Comparison of ENCODE assay signal across 22 mouse cellular contexts in the genomic region with DNA sequence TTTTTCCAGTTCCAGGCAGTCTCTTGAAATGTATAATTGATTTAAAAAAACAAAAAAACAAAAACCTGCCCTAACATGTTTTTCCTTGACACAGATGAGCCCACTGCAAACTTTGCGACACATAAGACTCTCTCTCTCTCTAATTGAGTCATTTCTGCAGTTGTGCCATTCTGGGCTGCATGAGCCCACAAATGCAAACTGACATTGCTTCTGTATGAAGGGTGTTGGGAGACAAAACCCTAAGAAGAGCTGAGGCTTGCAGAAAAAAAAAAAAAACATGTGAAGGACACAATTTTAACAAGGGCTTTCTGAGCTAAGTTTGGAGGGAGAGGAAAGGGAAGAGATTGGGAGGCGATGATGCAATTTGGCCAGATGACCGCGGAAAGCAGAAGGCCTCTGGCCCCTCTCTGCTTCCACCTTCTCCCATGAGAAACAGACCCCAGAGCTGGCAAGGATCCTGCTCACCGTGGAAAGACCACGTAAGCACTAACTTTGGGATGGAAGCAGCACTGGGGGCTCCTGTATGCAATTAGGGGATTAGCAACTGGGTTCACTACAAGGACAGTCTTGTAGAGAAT.
DNase-seq lines count a peak whose midpoint lies in the region; ATAC-seq and TF ChIP-seq lines count a peak whose summit lies in the region.
"Had no signal": no experiment of that assay in that cellular context is flagged by ENCODE, and none has a peak within 500 bp of the region (broad histone marks: within the 10 kb centered on the region; RNA-seq: fewer than 3 reads in every experiment).

No protein-coding gene starts in this region.

- no peak overlapping the region for H3K4me2 ChIP-seq in heart, embryonic 12.5 days
- no peak overlapping the region for H3K4me2 ChIP-seq in liver, postnatal 0 days (ENCODE audit: low read depth, low read length)
- H3K4me2 ChIP-seq: embryonic facial prominence, embryonic 13.5 days; heart, embryonic 15.5 days; hindbrain, embryonic 13.5 days; limb, embryonic 12.5 days; liver, embryonic 15.5 days; midbrain, embryonic 15.5 days had no signal

- H3K27ac ChIP-seq in heart, adult 2 months, result no peak overlapping the region
- no peak overlapping the region for H3K27ac ChIP-seq in heart, embryonic 12.5 days (ENCODE audit: poor library complexity, severe bottlenecking)
- H3K27ac ChIP-seq in liver, postnatal 0 days (ENCODE audit: low read depth), result no peak overlapping the region
- peak overlapping the region; percentile 94 for H3K27ac ChIP-seq in macrophage
- H3K27ac ChIP-seq: embryonic facial prominence, embryonic 13.5 days; heart, embryonic 15.5 days; hindbrain, embryonic 13.5 days; limb, embryonic 12.5 days; liver, embryonic 15.5 days; midbrain, embryonic 15.5 days had no signal

- intact Hi-C loops in heart, adult 2 months (cut with DNase I), result no loop called here

- no peaks in the 10 kb centered on the region for H3K9me3 ChIP-seq in heart, embryonic 12.5 days (replicated peaks)
- no peaks in the 10 kb centered on the region for H3K9me3 ChIP-seq in liver, postnatal 0 days (ENCODE audit: low read length)
- H3K9me3 ChIP-seq: embryonic facial prominence, embryonic 13.5 days; heart, embryonic 15.5 days; hindbrain, embryonic 13.5 days; limb, embryonic 12.5 days; liver, embryonic 15.5 days; midbrain, embryonic 15.5 days had no signal

- TF ChIP-seq CTCF in heart, adult 2 months (IDR thresholded peaks at IDR 0.05), result no peak
- TF ChIP-seq CTCF in liver, postnatal 0 days (IDR thresholded peaks at IDR 0.05; ENCODE audit: low read depth), result no peak

- ATAC-seq in heart, embryonic 12.5 days (ENCODE audit: insufficient number of reproducible peaks, low FRiP score), result no peak
- ATAC-seq in liver, postnatal 0 days, result no peak
- ATAC-seq: forebrain, embryonic 16.5 days; inflammation-experienced regulatory T-cells, adult 6 months; lung, postnatal 0 days; midbrain, embryonic 15.5 days had no signal

- TF ChIP-seq POLR2A in heart, adult 2 months (IDR thresholded peaks at IDR 0.05; ENCODE audit: insufficient read depth, low read depth, low read length), result no peak

- 49% methylated on average over 6 of the region's 6 CpGs for WGBS in heart, adult 2 months
- 68% methylated on average over 6 of the region's 6 CpGs for WGBS in heart, embryonic 12.5 days
- WGBS in liver, postnatal 0 days (ENCODE audit: insufficient replicate concordance), result 52% methylated on average over 6 of the region's 6 CpGs
- WGBS in macrophage (ENCODE audit: missing documents), result 7% methylated on average over 6 of the region's 6 CpGs

- H3K4me3 ChIP-seq in heart, adult 2 months, result no peak overlapping the region
- H3K4me3 ChIP-seq in heart, embryonic 12.5 days, result no peak overlapping the region
- H3K4me3 ChIP-seq in liver, postnatal 0 days (ENCODE audit: low read depth, low read length), result no peak overlapping the region
- no peak overlapping the region for H3K4me3 ChIP-seq in macrophage (ENCODE audit: inconsistent target)
- H3K4me3 ChIP-seq: embryonic facial prominence, embryonic 13.5 days; heart, embryonic 15.5 days; hindbrain, embryonic 13.5 days; limb, embryonic 12.5 days; liver, embryonic 15.5 days; megakaryocyte, embryonic 14.5 days; midbrain, embryonic 15.5 days had no signal

- no peak for TF ChIP-seq EP300 in heart, adult 2 months (IDR thresholded peaks at IDR 0.05; ENCODE audit: insufficient read depth, low read depth, low read length)
- 0 out of 2 replicates have a peak, but pooled peaks have one; percentile 29 for TF ChIP-seq EP300 in liver, postnatal 0 days (IDR thresholded peaks at IDR 0.05; ENCODE audit: low read depth)

- H3K27me3 ChIP-seq in heart, adult 2 months (ENCODE audit: control insufficient read depth, insufficient read depth, low read length), result no peaks in the 10 kb centered on the region
- H3K27me3 ChIP-seq in heart, embryonic 12.5 days (replicated peaks), result no peaks in the 10 kb centered on the region
- H3K27me3 ChIP-seq in liver, postnatal 0 days (ENCODE audit: insufficient read depth, low read length), result no peaks in the 10 kb centered on the region
- H3K27me3 ChIP-seq: embryonic facial prominence, embryonic 13.5 days; heart, embryonic 15.5 days; hindbrain, embryonic 13.5 days; limb, embryonic 12.5 days; liver, embryonic 15.5 days; megakaryocyte, embryonic 14.5 days; midbrain, embryonic 15.5 days had no signal

- no peaks in the 10 kb centered on the region for H3K4me1 ChIP-seq in heart, adult 2 months (ENCODE audit: control insufficient read depth, insufficient read depth, low read length)
- H3K4me1 ChIP-seq in heart, embryonic 12.5 days (replicated peaks), result 0 out of 2 replicates have a peak, but pooled peaks cover 5% of the 10 kb centered on the region
- H3K4me1 ChIP-seq in liver, postnatal 0 days (ENCODE audit: insufficient read depth), result no peaks in the 10 kb centered on the region
- H3K4me1 ChIP-seq: embryonic facial prominence, embryonic 13.5 days; heart, embryonic 15.5 days; hindbrain, embryonic 13.5 days; liver, embryonic 15.5 days; megakaryocyte, embryonic 14.5 days; midbrain, embryonic 15.5 days had no signal

- peak; percentile 3 for DNase-seq in adrenal gland, adult 2 months
- DNase-seq in adrenal gland, postnatal 36 days, result no peak
- peak; percentile 37 to 54 for DNase-seq in heart, adult 2 months
- DNase-seq in liver, postnatal 0 days, result peak; percentile 30
- DNase-seq in liver, result no peak
- DNase-seq in c-Kit-positive CD71-positive TER-119-positive erythroid progenitor cells, embryonic 14.5 days (ENCODE audit: low spot score), result no peak
- DNase-seq: adrenal gland, postnatal 10 days; cerebellum, adult 2 months; kidney, adult 8-10 months; kidney, postnatal 14 days had no signal

- no peaks in the 10 kb centered on the region for H3K36me3 ChIP-seq in heart, adult 2 months (ENCODE audit: control insufficient read depth, insufficient read depth, low read length)
- H3K36me3 ChIP-seq in heart, embryonic 12.5 days, result no peaks in the 10 kb centered on the region
- no peaks in the 10 kb centered on the region for H3K36me3 ChIP-seq in liver, postnatal 0 days (replicated peaks; ENCODE audit: insufficient read depth, low read length)
- no peaks in the 10 kb centered on the region for H3K36me3 ChIP-seq in macrophage (ENCODE audit: inconsistent target)
- H3K36me3 ChIP-seq: embryonic facial prominence, embryonic 13.5 days; heart, embryonic 15.5 days; hindbrain, embryonic 13.5 days; limb, embryonic 12.5 days; liver, embryonic 15.5 days; midbrain, embryonic 15.5 days had no signal

- H3K79me2 ChIP-seq in heart, adult 2 months (replicated peaks; ENCODE audit: control insufficient read depth, insufficient read depth, low read length), result no peaks in the 10 kb centered on the region
- H3K79me2 ChIP-seq in macrophage (ENCODE audit: inconsistent target), result no peaks in the 10 kb centered on the region

- H3K9ac ChIP-seq in heart, adult 2 months (ENCODE audit: low read depth, low read length), result no peak overlapping the region
- no peak overlapping the region for H3K9ac ChIP-seq in heart, embryonic 12.5 days
- no peak overlapping the region for H3K9ac ChIP-seq in liver, postnatal 0 days (replicated peaks)
- H3K9ac ChIP-seq: embryonic facial prominence, embryonic 13.5 days; heart, embryonic 15.5 days; hindbrain, embryonic 13.5 days; limb, embryonic 12.5 days; liver, embryonic 15.5 days; midbrain, embryonic 15.5 days had no signal

Comparison
In these comparisons a context has a peak if more than half of its experiments do, and no peak if none do; other contexts are left out.
1. DNase-seq: peak in adrenal gland, adult 2 months (single experiment), heart, adult 2 months (2 of 2) and liver, postnatal 0 days (single experiment); none in adrenal gland, postnatal 36 days (0 of 2), liver (single experiment) and c-Kit-positive CD71-positive TER-119-positive erythroid progenitor cells, embryonic 14.5 days (single experiment).